Mouse (Mus musculus) forebrain, embryonic 12.5 days (tissue): Measurements from ENCODE around the gene 4930522L14Rik. TPM values are rescaled to one million over a fixed set of nuclear protein-coding genes. Genes with fewer than 3 reads are reported as not detected.
"Not testable (repeated sequence)": the region's sequence is repeated elsewhere in the genome, so short reads cannot be mapped to it uniquely, and the experiment has no call there.

Experiments used
- ATAC-seq: fragments of 200-750 bp; cut with Nextera tagmentation; 2 replicates; pipeline ENCODE4 v1.8.0; 2017; ENCODE audit warnings: moderate TSS enrichment; ENCODE audit not compliant: low FRiP score
- H3K27ac ChIP-seq: fragments of 300-500 bp; sonication (generic); 2 replicates; pipeline ENCODE4 v1.5.1; 2016; ENCODE audit warnings: mild to moderate bottlenecking
- H3K27me3 ChIP-seq: fragments of 300-500 bp; sonication (generic); 2 replicates; pipeline ENCODE4 v1.6.1; 2016; ENCODE audit warnings: mild to moderate bottlenecking
- H3K36me3 ChIP-seq: fragments of 300-500 bp; sonication (generic); replicated peaks from 2 replicates; pipeline ENCODE4 v1.6.1; 2016; ENCODE audit warnings: mild to moderate bottlenecking
- H3K4me1 ChIP-seq: fragments of 300-500 bp; sonication (generic); 2 replicates; pipeline ENCODE4 v1.6.1; 2016
- H3K4me2 ChIP-seq: fragments of 300-500 bp; sonication (generic); 2 replicates; pipeline ENCODE4 v1.6.1; 2016; ENCODE audit warnings: mild to moderate bottlenecking, moderate library complexity
- H3K4me3 ChIP-seq: fragments of 300-500 bp; sonication (generic); replicated peaks from 2 replicates; pipeline ENCODE4 v1.5.1; 2016; ENCODE audit warnings: mild to moderate bottlenecking
- H3K9ac ChIP-seq: fragments of 300-500 bp; sonication (generic); 2 replicates; pipeline ENCODE4 v1.6.1; 2016; ENCODE audit warnings: mild to moderate bottlenecking
- H3K9me3 ChIP-seq: fragments of 300-500 bp; sonication (generic); 2 replicates; pipeline ENCODE4 v1.6.1; 2016
- WGBS: fragments of 180-500 bp; shearing (Covaris S2); methylation state at CpG from one replicate; pipeline ENCODE4 v1.1.7; 2016; 5-methylcytosine and 5-hydroxymethylcytosine counted together
- polyA plus RNA-seq: library from polyadenylated mRNA; unstranded; fragments of >200 nt; fragmentation: Nextera tagmentation; extraction: Ambion mirVana; gene quantifications from 2 replicates; pipeline ENCODE4 v1.2.1, GENCODE M21; 2016

The 4930522L14Rik gene
- 6.2 and 6.4 TPM in 2 replicates for polyA plus RNA-seq

- H3K4me3 ChIP-seq, result peak within 1 kb of the TSS; percentile 56
- WGBS, result 0% methylated on average over 25 of the region's 25 CpGs
- not testable (repeated sequence) for H3K9me3 ChIP-seq, H3K36me3 ChIP-seq, H3K4me1 ChIP-seq, H3K27me3 ChIP-seq, H3K27ac ChIP-seq
- peak within 1 kb of the TSS; percentile 67 for H3K4me2 ChIP-seq
- H3K9ac ChIP-seq, result peak within 1 kb of the TSS; percentile 60
- peak; percentile 97 for ATAC-seq
Observed at GRCm38 (mm10) chr5:109751391-109752071, at the start of gene 4930522L14Rik. Gene 4930522L14Rik, minus strand, starts transcription at chr5:109751886.

- H3K9ac ChIP-seq, H3K4me3 ChIP-seq, H3K9me3 ChIP-seq, H3K4me2 ChIP-seq, ATAC-seq, H3K4me1 ChIP-seq, H3K36me3 ChIP-seq, H3K27me3 ChIP-seq, H3K27ac ChIP-seq: not testable (repeated sequence)
Observed at GRCm38 (mm10) chr5:109801466-109801865, 49.8 kb upstream of the 4930522L14Rik start.

GRCm38 (mm10) chr5:109799948-109800347 lies 48.3 kb upstream of the 4930522L14Rik start:
- H3K27ac ChIP-seq, H3K9me3 ChIP-seq, H3K4me1 ChIP-seq, H3K9ac ChIP-seq, ATAC-seq, H3K4me2 ChIP-seq, H3K27me3 ChIP-seq, H3K36me3 ChIP-seq, H3K4me3 ChIP-seq: not testable (repeated sequence)
- WGBS, result 75% methylated on average over 2 of the region's 2 CpGs

- not testable (repeated sequence) for H3K27me3 ChIP-seq, H3K9ac ChIP-seq, H3K4me2 ChIP-seq, H3K9me3 ChIP-seq, H3K4me1 ChIP-seq, ATAC-seq, H3K4me3 ChIP-seq, H3K36me3 ChIP-seq, H3K27ac ChIP-seq
- 89% methylated on average over 3 of the region's 3 CpGs for WGBS
Observed at GRCm38 (mm10) chr5:109797017-109797416, 45.3 kb upstream of the 4930522L14Rik start.

- not testable (repeated sequence) for H3K27me3 ChIP-seq, H3K36me3 ChIP-seq, H3K27ac ChIP-seq, H3K4me1 ChIP-seq, H3K9me3 ChIP-seq
- Histone ChIP-seq H3K4me2 (peak overlapping the region; percentile 53), H3K9ac (peak overlapping the region; percentile 65), H3K4me3 (peak overlapping the region; percentile 56)
- 1% methylated on average over 25 of the region's 25 CpGs for WGBS
- ATAC-seq, result peak; percentile 96
Observed at GRCm38 (mm10) chr5:109795967-109796652, 44.4 kb upstream of the 4930522L14Rik start.

- ATAC-seq, result peak; percentile 20; the same call in 1 of the 2 replicates
- H3K4me1 ChIP-seq, H3K9me3 ChIP-seq, H3K36me3 ChIP-seq, H3K9ac ChIP-seq, H3K27me3 ChIP-seq, H3K27ac ChIP-seq: not testable (repeated sequence)
- 63% methylated on average over 4 of the region's 4 CpGs for WGBS
- Histone ChIP-seq H3K4me3 (peak overlapping the region; percentile 56), H3K4me2 (peak overlapping the region; percentile 67)
Observed at GRCm38 (mm10) chr5:109752073-109752780, 541 bp upstream of the 4930522L14Rik start.

GRCm38 (mm10) chr5:109745081-109745480 lies 6.6 kb downstream of the 4930522L14Rik start:
- H3K9ac ChIP-seq, H3K27ac ChIP-seq, H3K27me3 ChIP-seq, ATAC-seq, H3K4me2 ChIP-seq, H3K36me3 ChIP-seq, H3K4me1 ChIP-seq, H3K4me3 ChIP-seq: not testable (repeated sequence)
- H3K9me3 ChIP-seq, result peaks cover 25% of the 10 kb centered on the region; the same call in 1 of the 2 replicates
- 93% methylated on average over 1 of the region's 1 CpGs for WGBS

GRCm38 (mm10) chr5:109717341-109717740 lies 34.3 kb downstream of the 4930522L14Rik start:
- H3K9ac ChIP-seq, H3K9me3 ChIP-seq, H3K4me1 ChIP-seq, H3K27me3 ChIP-seq, ATAC-seq, H3K4me2 ChIP-seq, H3K27ac ChIP-seq, H3K36me3 ChIP-seq, H3K4me3 ChIP-seq: not testable (repeated sequence)
- WGBS, result 80% methylated on average over 3 of the region's 3 CpGs

GRCm38 (mm10) chr5:109691205-109691965 lies 60.3 kb downstream of the 4930522L14Rik start:
- not testable (repeated sequence) for H3K9me3 ChIP-seq, H3K4me1 ChIP-seq, H3K36me3 ChIP-seq, H3K27me3 ChIP-seq, H3K27ac ChIP-seq, H3K9ac ChIP-seq, ATAC-seq
- Histone ChIP-seq H3K4me3 (peak overlapping the region; percentile 58), H3K4me2 (peak overlapping the region; percentile 65)
- 60% methylated on average over 5 of the region's 5 CpGs for WGBS

GRCm38 (mm10) chr5:109690537-109691201 lies 61.0 kb downstream of the 4930522L14Rik start, which contains the start of gene 5430403G16Rik:
Gene 5430403G16Rik, minus strand, starts transcription at chr5:109691041.
- not testable (repeated sequence) for H3K9me3 ChIP-seq, H3K27me3 ChIP-seq, H3K4me1 ChIP-seq, H3K36me3 ChIP-seq
- Histone ChIP-seq H3K4me3 (peak within 1 kb of the TSS; percentile 58), H3K9ac (peak within 1 kb of the TSS; percentile 56), H3K4me2 (peak within 1 kb of the TSS; percentile 65), H3K27ac (peak within 1 kb of the TSS; percentile 71; the same call in 1 of the 2 replicates)
- peak; percentile 98 for ATAC-seq
- WGBS, result under 1% methylated on average over 24 of the region's 26 CpGs
